Mouse (Mus musculus) ES-E14 (cell line): Measurements from ENCODE around the gene Scn7a. TPM values are rescaled to one million over a fixed set of nuclear protein-coding genes. Genes with fewer than 3 reads are reported as not detected.

Source experiments
- DNase-seq: peaks from one replicate; pipeline ENCODE4 v3.0.0-alpha.2; 2013; ENCODE audit warnings: low read depth, low spot score
- H3K27ac ChIP-seq: 2 replicates; pipeline ENCODE4 v1.5.1; 2012; ENCODE audit warnings: low read depth, mild to moderate bottlenecking, low read length, moderate library complexity, mixed read lengths; ENCODE audit not compliant: poor library complexity, insufficient read depth, severe bottlenecking
- H3K36me3 ChIP-seq: 2 replicates; pipeline ENCODE4 v1.6.1; 2012; ENCODE audit warnings: mild to moderate bottlenecking, low read length, moderate library complexity, mixed read lengths; ENCODE audit not compliant: control insufficient read depth, poor library complexity, insufficient read depth, severe bottlenecking
- H3K4me1 ChIP-seq, 2 experiments: fragments of 150-350 bp in 1 of 2; sonication (generic) in 1 of 2; 2 replicates each; pipeline ENCODE4 v1.6.1; 2012; ENCODE audit warnings: low read length in 2 of 2, mild to moderate bottlenecking in 1 of 2, mixed read lengths in 1 of 2; ENCODE audit not compliant: control insufficient read depth in 2 of 2, insufficient read depth in 2 of 2, poor library complexity in 1 of 2
- H3K4me3 ChIP-seq, 2 experiments: fragments of 150-350 bp in 1 of 2; sonication (generic) in 1 of 2; 2 replicates each; pipeline ENCODE4 v1.5.1; 2012; ENCODE audit warnings: low read length in 2 of 2, low read depth in 1 of 2, mild to moderate bottlenecking in 1 of 2, mixed read lengths in 1 of 2; ENCODE audit not compliant: insufficient read depth in 1 of 2, poor library complexity in 1 of 2, severe bottlenecking in 1 of 2
- H3K9ac ChIP-seq: 2 replicates; pipeline ENCODE4 v1.6.1; 2012; ENCODE audit warnings: low read depth, mild to moderate bottlenecking, low read length, mixed read lengths; ENCODE audit not compliant: poor library complexity, insufficient read depth, severe bottlenecking
- H3K9me3 ChIP-seq: fragments of 150-350 bp; sonication (generic); 2 replicates; pipeline ENCODE4 v1.6.1; 2012; ENCODE audit warnings: low read depth, mild to moderate bottlenecking, low read length; ENCODE audit not compliant: control insufficient read depth, insufficient read depth
- CHD2 ChIP-seq: IDR thresholded peaks from 2 replicates; pipeline ENCODE4 v1.6.1; 2014; ENCODE audit warnings: mild to moderate bottlenecking, low read depth, low read length, inconsistent platforms
- HCFC1 ChIP-seq: IDR thresholded peaks from 2 replicates; pipeline ENCODE4 v1.6.1; 2012; ENCODE audit warnings: low read length, inconsistent platforms, borderline replicate concordance; ENCODE audit not compliant: insufficient read depth
- MAFK ChIP-seq: IDR thresholded peaks from 2 replicates; pipeline ENCODE4 v1.6.1; 2014; ENCODE audit warnings: mild to moderate bottlenecking, low read depth, low read length, inconsistent platforms; ENCODE audit not compliant: insufficient read depth
- ZC3H11A ChIP-seq: IDR thresholded peaks from 2 replicates; pipeline ENCODE4 v1.6.1; 2012; ENCODE audit warnings: low read depth, mild to moderate bottlenecking, inconsistent platforms, low read length, borderline replicate concordance
- ZNF384 ChIP-seq: IDR thresholded peaks from 2 replicates; pipeline ENCODE4 v1.6.1; 2012; ENCODE audit warnings: low read depth, low read length, inconsistent platforms
- in situ Hi-C, 2 experiments: fragments of 600-800 bp; cut with MboI; formaldehyde crosslinking; loops; one replicate each; pipeline ENCODE4 v1.15.1; 2025; ENCODE audit warnings: low sequenced_read_pairs in 2 of 2, inconsistent platforms in 1 of 2; ENCODE audit not compliant: unreplicated experiment in 2 of 2
- total RNA-seq: library from RNA; depleted of rRNA; stranded (reverse); fragments of 300-350 nt; gene quantifications from 2 replicates; pipeline ENCODE4 v1.2.3, GENCODE M21; 2012

Gene Scn7a
- total RNA-seq, 1 experiment = not detected

GRCm38 (mm10) chr2:66728002-66728401 is 56.7 kb downstream of the Scn7a start:
- TF ChIP-seq HCFC1 = no peak
- no peak for TF ChIP-seq MAFK
- TF ChIP-seq CHD2 = no peak
- TF ChIP-seq ZC3H11A = no peak
- no peak for TF ChIP-seq ZNF384
- Histone ChIP-seq H3K9me3 (no peaks in the 10 kb centered on the region), H3K27ac (no peak overlapping the region), H3K36me3 (no peaks in the 10 kb centered on the region), H3K4me1 (no peaks in the 10 kb centered on the region), H3K4me3 (no peak overlapping the region), H3K9ac (no peak overlapping the region)
- no peak for DNase-seq
- in situ Hi-C loops = no loop called here

DNA sequence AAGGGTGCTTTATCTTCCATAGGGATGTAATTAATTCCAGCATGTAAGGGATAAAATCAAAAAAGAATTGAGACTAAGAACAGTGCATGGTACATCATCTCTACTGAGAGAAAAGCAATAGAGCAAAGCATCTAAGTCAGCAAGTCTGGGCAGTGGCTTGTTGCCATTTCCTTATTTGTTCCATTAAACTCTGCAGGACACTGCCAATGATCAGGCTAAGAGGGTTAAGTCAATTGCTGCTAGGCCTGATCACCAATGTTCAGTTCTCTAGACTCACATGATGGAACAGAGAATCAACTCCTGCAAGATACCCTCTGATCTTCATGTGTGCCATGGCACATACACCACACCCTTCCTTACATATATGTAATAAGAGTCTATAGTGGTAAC is 57.1 kb downstream of the Scn7a start:
- H3K9me3 ChIP-seq = no peaks in the 10 kb centered on the region
- no peak for DNase-seq
- no peak overlapping the region for H3K4me3 ChIP-seq
- TF ChIP-seq HCFC1 (no peak), ZC3H11A (no peak), ZNF384 (no peak)
- no peaks in the 10 kb centered on the region for H3K4me1 ChIP-seq
- H3K27ac ChIP-seq = no peak overlapping the region
- H3K9ac ChIP-seq = no peak overlapping the region
- no peaks in the 10 kb centered on the region for H3K36me3 ChIP-seq
- in situ Hi-C loops = no loop called here

DNA sequence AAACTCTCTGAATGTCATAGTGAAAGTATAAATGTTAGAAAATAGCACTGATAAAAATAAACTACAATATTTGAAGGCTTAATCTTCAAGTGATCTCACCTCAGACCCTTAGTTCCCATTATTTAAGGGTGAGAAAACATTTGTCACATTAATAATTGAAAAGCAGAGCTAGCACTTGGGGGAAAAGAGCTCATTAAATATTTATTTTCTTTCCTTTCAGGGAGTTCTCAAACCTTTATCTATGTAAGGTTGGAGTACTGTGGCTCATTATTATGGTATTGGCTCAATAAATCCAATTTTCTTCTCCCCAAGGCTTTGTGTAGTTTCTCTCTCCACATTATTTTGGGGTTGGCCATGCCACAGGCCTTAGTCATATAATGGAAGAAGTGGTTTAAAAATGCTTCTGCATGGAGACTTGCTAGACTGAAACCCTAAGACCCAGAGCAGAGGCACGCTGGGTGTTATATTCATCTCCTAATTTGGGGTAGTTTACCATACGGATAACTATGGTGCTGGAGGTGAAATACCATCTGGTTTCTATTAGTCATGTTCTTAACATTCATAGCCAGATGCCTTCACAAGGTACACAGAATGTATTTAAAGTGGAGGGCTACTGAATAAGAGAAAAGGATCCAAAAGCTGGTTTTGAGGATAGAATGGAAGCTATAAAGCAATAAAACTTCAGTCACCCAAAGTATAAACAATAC is 57.7 kb downstream of the Scn7a start:
- H3K36me3 ChIP-seq = no peaks in the 10 kb centered on the region
- H3K9me3 ChIP-seq = no peaks in the 10 kb centered on the region
- H3K27ac ChIP-seq = no peak overlapping the region
- no peak overlapping the region for H3K4me3 ChIP-seq
- no peak overlapping the region for H3K9ac ChIP-seq
- DNase-seq = no peak
- no peaks in the 10 kb centered on the region for H3K4me1 ChIP-seq
- no peak for TF ChIP-seq ZNF384
- TF ChIP-seq HCFC1 = no peak
- TF ChIP-seq ZC3H11A = no peak
- TF ChIP-seq MAFK = no peak
- no peak for TF ChIP-seq CHD2
- in situ Hi-C loops = no loop called here

- H3K27ac ChIP-seq = no peak overlapping the region
- DNase-seq = no peak
- H3K9ac ChIP-seq = no peak overlapping the region
- H3K4me1 ChIP-seq = no peaks in the 10 kb centered on the region
- H3K4me3 ChIP-seq = no peak overlapping the region
- H3K36me3 ChIP-seq = no peaks in the 10 kb centered on the region
- no peak for TF ChIP-seq CHD2
- no peak for TF ChIP-seq MAFK
- TF ChIP-seq ZNF384 = no peak
- TF ChIP-seq ZC3H11A = no peak
- no peak for TF ChIP-seq HCFC1
- in situ Hi-C loops = no loop called here
- H3K9me3 ChIP-seq = no peaks in the 10 kb centered on the region
Measured at GRCm38 (mm10) chr2:66712071-66712470, 72.6 kb downstream of the Scn7a start.

GRCm38 (mm10) chr2:66692300-66692699 is 92.4 kb downstream of the Scn7a start:
- no peaks in the 10 kb centered on the region for H3K9me3 ChIP-seq
- DNase-seq = no peak
- in situ Hi-C loops = no loop called here
- H3K4me3 ChIP-seq = no peak overlapping the region
- H3K4me1 ChIP-seq = no peaks in the 10 kb centered on the region
- no peak overlapping the region for H3K9ac ChIP-seq
- no peak for TF ChIP-seq MAFK
- TF ChIP-seq ZC3H11A = no peak
- TF ChIP-seq CHD2 = no peak
- no peak for TF ChIP-seq ZNF384
- no peak for TF ChIP-seq HCFC1
- H3K36me3 ChIP-seq = no peaks in the 10 kb centered on the region
- H3K27ac ChIP-seq = no peak overlapping the region
